Mouse (Mus musculus): Measurements from ENCODE around the gene Azin2. TPM values are rescaled to one million over a fixed set of nuclear protein-coding genes. Genes with fewer than 3 reads are reported as not detected.

Azin2 gene
- polyA plus RNA-seq, 1 experiment from 2014 or later, result 17.6 TPM

DNA sequence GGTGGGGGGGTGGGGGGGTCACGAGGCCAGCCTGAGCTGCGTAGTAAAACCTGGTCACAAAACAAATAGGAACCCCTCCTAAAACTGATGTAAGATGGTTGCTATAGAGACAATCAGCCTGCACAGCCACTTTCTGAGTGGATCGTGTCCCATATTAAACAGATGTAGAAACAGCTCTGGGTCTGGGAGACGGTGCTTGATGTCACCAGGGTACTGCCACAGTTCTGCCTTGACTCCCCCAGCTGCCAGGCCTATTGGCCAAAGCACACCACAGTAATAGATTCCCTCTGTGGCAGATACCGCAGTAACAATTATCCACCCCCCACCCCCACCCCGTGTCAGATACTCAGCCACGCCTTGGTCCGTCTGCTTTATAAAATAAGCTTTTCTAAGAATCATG, 36.2 kb upstream of the Azin2 start:
- H3K4me3 ChIP-seq (ENCODE audit: low read depth, low read length), result no peak overlapping the region
- H3K27ac ChIP-seq (ENCODE audit: low read depth), result no peak overlapping the region
- ATAC-seq (ENCODE audit: insufficient read depth), result no peak
- no peak overlapping the region for H3K9ac ChIP-seq
- H3K36me3 ChIP-seq (ENCODE audit: insufficient read depth), result peaks cover 58% of the 10 kb centered on the region
- H3K9me3 ChIP-seq (ENCODE audit: low read depth, low read length), result no peaks in the 10 kb centered on the region
- TF ChIP-seq CTCF (IDR thresholded peaks at IDR 0.05; ENCODE audit: low read depth), result no peak
- no peak for DNase-seq
- WGBS, result 47% methylated on average over 8 of the region's 8 CpGs
- H3K27me3 ChIP-seq (ENCODE audit: insufficient read depth, low read length), result no peaks in the 10 kb centered on the region
- peaks cover 24% of the 10 kb centered on the region for H3K4me1 ChIP-seq (ENCODE audit: insufficient read depth)
- H3K4me2 ChIP-seq, result no peak overlapping the region

GRCm38 (mm10) chr4:128997258-128997657, 35.0 kb upstream of the Azin2 start:
- Histone ChIP-seq H3K4me3 (ENCODE audit: low read depth, low read length) (no peak overlapping the region), H3K9me3 (ENCODE audit: low read depth, low read length) (no peaks in the 10 kb centered on the region), H3K9ac (no peak overlapping the region), H3K27ac (ENCODE audit: low read depth) (no peak overlapping the region), H3K4me2 (no peak overlapping the region), H3K36me3 (ENCODE audit: insufficient read depth) (peaks cover 51% of the 10 kb centered on the region), H3K4me1 (ENCODE audit: insufficient read depth) (peaks cover 24% of the 10 kb centered on the region), H3K27me3 (ENCODE audit: insufficient read depth, low read length) (no peaks in the 10 kb centered on the region)
- WGBS, result 58% methylated on average over 8 of the region's 8 CpGs
- no peak for TF ChIP-seq CTCF (IDR thresholded peaks at IDR 0.05; ENCODE audit: low read depth)
- DNase-seq (no peak), ATAC-seq (ENCODE audit: insufficient read depth) (no peak)

DNA sequence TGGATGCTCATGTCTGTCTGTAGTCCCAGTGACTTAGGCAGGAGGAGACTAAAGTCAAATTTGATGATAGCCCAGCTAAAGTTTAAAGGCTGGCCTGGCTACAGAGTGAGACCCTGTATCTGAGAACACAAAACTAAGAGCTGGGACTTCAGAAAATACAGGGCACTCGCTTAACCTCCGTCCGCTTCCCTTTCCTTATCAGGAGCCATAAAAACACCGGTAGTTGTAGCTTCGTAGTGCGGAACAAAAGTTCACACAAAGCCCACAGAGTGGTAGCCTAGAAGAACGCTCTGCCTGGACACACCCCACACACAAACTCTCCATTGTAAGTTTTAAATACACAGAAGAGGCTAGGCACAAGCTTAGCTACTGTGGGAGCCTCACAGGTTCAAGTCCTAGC, 33.0 kb upstream of the Azin2 start:
- peak overlapping the region; percentile 90 for H3K4me2 ChIP-seq
- H3K27ac ChIP-seq (ENCODE audit: low read depth), result no peak overlapping the region
- H3K4me1 ChIP-seq (ENCODE audit: insufficient read depth), result peaks cover 24% of the 10 kb centered on the region

DNA sequence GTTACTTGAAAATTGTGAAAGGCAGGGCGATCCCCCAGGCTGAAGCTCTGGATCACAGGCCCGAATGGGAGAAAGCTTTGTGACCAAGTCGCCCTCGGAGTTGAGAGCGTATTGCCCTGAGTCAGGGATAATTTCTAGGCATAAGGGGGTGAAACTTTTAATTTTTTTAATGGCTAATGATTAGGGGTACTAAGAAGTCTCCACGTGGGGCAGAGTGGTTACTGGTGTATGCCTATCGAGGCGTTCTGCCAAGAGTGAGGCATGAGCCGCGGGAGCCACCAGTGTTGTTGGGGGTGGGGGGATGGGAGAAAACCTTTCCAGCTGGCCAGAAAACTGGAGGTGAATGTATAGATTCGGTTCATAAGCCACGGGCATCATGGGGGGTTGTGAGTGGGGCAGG, 31.4 kb upstream of the Azin2 start:
- Histone ChIP-seq H3K4me2 (peak overlapping the region; percentile 90), H3K9ac (peak overlapping the region; percentile 78), H3K4me3 (ENCODE audit: low read depth, low read length) (peak overlapping the region; percentile 82), H3K36me3 (ENCODE audit: insufficient read depth) (peaks cover 16% of the 10 kb centered on the region; the same call in 1 of the 2 replicates), H3K27ac (ENCODE audit: low read depth) (peak overlapping the region; percentile 78; the same call in 1 of the 2 replicates), H3K27me3 (ENCODE audit: insufficient read depth, low read length) (no peaks in the 10 kb centered on the region), H3K9me3 (ENCODE audit: low read depth, low read length) (no peaks in the 10 kb centered on the region), H3K4me1 (ENCODE audit: insufficient read depth) (peaks cover 20% of the 10 kb centered on the region)
- ATAC-seq (ENCODE audit: insufficient read depth) (no peak), DNase-seq (peak; percentile 54)
- WGBS, result 2% methylated on average over 12 of the region's 12 CpGs
- TF ChIP-seq CTCF (IDR thresholded peaks at IDR 0.05; ENCODE audit: low read depth), result no peak

More for the DNA sequence above, 33.0 kb upstream of the Azin2 start:
- TF ChIP-seq CTCF (IDR thresholded peaks at IDR 0.05; ENCODE audit: low read depth), result no peak
- no peak overlapping the region for H3K9ac ChIP-seq
- H3K27me3 ChIP-seq (ENCODE audit: insufficient read depth, low read length), result no peaks in the 10 kb centered on the region
- no peaks in the 10 kb centered on the region for H3K9me3 ChIP-seq (ENCODE audit: low read depth, low read length)
- no peak for ATAC-seq (ENCODE audit: insufficient read depth)
- H3K4me3 ChIP-seq (ENCODE audit: low read depth, low read length), result no peak overlapping the region
- peaks cover 31% of the 10 kb centered on the region; the same call in 1 of the 2 replicates for H3K36me3 ChIP-seq (ENCODE audit: insufficient read depth)
- DNase-seq, result no peak
- 80% methylated on average over 7 of the region's 7 CpGs for WGBS

DNA sequence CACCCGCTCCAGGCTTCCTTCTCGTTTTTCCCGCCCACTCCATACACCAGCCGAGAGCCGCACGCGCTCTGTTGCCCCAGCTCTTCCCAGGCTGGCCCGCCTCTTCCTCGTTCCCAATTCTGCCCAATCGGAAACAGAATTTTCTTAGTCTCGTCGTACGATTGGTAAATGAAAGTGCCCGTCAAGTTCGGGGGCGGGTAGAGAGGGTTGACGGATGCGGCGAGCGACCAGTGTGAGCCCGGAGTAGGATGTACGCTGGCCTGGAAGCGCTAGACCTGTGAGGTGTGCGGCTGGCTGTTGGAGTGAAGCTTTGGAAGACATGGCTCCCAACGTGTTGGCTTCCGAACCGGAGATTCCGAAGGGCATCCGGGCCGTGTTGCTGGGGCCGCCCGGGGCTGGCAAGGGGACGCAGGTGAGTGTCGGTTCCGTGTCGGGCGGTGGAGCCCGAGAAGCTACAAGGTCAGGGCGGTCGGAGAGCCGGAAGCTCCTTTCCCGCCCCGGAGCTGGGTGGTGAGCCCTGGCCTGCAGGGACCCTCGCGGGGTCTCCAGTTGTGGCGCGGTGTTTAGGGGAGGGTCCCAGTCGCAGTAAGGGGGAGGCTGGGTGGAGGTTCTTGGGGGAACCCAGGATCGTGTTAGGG, 30.9 kb upstream of the Azin2 start:
- ATAC-seq (ENCODE audit: insufficient read depth) (peak; percentile 99), DNase-seq (peak; percentile 99)
- H3K4me3 ChIP-seq (ENCODE audit: low read depth, low read length), result peak overlapping the region; percentile 82
- WGBS, result under 1% methylated on average over 49 of the region's 49 CpGs
- H3K4me1 ChIP-seq (ENCODE audit: insufficient read depth), result peaks cover 18% of the 10 kb centered on the region
- peak overlapping the region; percentile 78 for H3K9ac ChIP-seq
- H3K9me3 ChIP-seq (ENCODE audit: low read depth, low read length), result no peaks in the 10 kb centered on the region
- H3K27me3 ChIP-seq (ENCODE audit: insufficient read depth, low read length), result no peaks in the 10 kb centered on the region
- peaks cover 14% of the 10 kb centered on the region; the same call in 1 of the 2 replicates for H3K36me3 ChIP-seq (ENCODE audit: insufficient read depth)
- H3K27ac ChIP-seq (ENCODE audit: low read depth), result peak overlapping the region; percentile 78; the same call in 1 of the 2 replicates
- no peak for TF ChIP-seq CTCF (IDR thresholded peaks at IDR 0.05; ENCODE audit: low read depth)
- peak overlapping the region; percentile 90 for H3K4me2 ChIP-seq

GRCm38 (mm10) chr4:128992176-128992575, 29.9 kb upstream of the Azin2 start:
- 87% methylated on average over 3 of the region's 3 CpGs for WGBS
- Histone ChIP-seq H3K4me1 (ENCODE audit: insufficient read depth) (peaks cover 12% of the 10 kb centered on the region), H3K36me3 (ENCODE audit: insufficient read depth) (peaks cover 9% of the 10 kb centered on the region; the same call in 1 of the 2 replicates), H3K27me3 (ENCODE audit: insufficient read depth, low read length) (no peaks in the 10 kb centered on the region), H3K4me2 (no peak overlapping the region), H3K4me3 (ENCODE audit: low read depth, low read length) (no peak overlapping the region), H3K9ac (no peak overlapping the region), H3K9me3 (ENCODE audit: low read depth, low read length) (no peaks in the 10 kb centered on the region), H3K27ac (ENCODE audit: low read depth) (no peak overlapping the region)
- DNase-seq (no peak), ATAC-seq (ENCODE audit: insufficient read depth) (no peak)
- TF ChIP-seq CTCF (IDR thresholded peaks at IDR 0.05; ENCODE audit: low read depth), result no peak

- DNase-seq (no peak), ATAC-seq (ENCODE audit: insufficient read depth) (no peak)
- Histone ChIP-seq H3K9me3 (ENCODE audit: low read depth, low read length) (no peaks in the 10 kb centered on the region), H3K27me3 (ENCODE audit: insufficient read depth, low read length) (no peaks in the 10 kb centered on the region), H3K9ac (no peak within 1 kb of the TSS), H3K36me3 (ENCODE audit: insufficient read depth) (peaks cover 3% of the 10 kb centered on the region; the same call in 1 of the 2 replicates), H3K4me3 (ENCODE audit: low read depth, low read length) (peak within 1 kb of the TSS; percentile 82; the same call in 1 of the 2 replicates), H3K4me1 (ENCODE audit: insufficient read depth) (peaks cover 11% of the 10 kb centered on the region), H3K27ac (ENCODE audit: low read depth) (no peak within 1 kb of the TSS), H3K4me2 (peak within 1 kb of the TSS; percentile 90)
- WGBS, result 92% methylated on average over 9 of the region's 9 CpGs
- no peak for TF ChIP-seq CTCF (IDR thresholded peaks at IDR 0.05; ENCODE audit: low read depth)
Observed at GRCm38 (mm10) chr4:128991500-128992008, 29.3 kb upstream of the Azin2 start, which contains the start of gene Ak2. Gene Ak2, plus strand, starts transcription at chr4:128991958.

All from lung, embryonic 14.5 days (tissue).